Mouse (Mus musculus) splenic B cell, adult 2 months (primary cell): ENCODE measurements around the gene Cpeb3.
"Not testable (repeated sequence)": the region's sequence is repeated elsewhere in the genome, so short reads cannot be mapped to it uniquely, and the experiment has no call there.

Source experiments
- DNase-seq: peaks from one replicate; pipeline ENCODE4 v3.0.0-alpha.2; 2011; ENCODE audit warnings: low read depth, low spot score
- H3K27me3 ChIP-seq: 2 replicates; pipeline ENCODE4 v1.6.1; 2012; ENCODE audit warnings: mild to moderate bottlenecking, low read length, moderate library complexity, mixed read lengths; ENCODE audit not compliant: control insufficient read depth, poor library complexity, insufficient read depth, severe bottlenecking
- H3K36me3 ChIP-seq: 2 replicates; pipeline ENCODE4 v1.6.1; 2012; ENCODE audit warnings: mild to moderate bottlenecking, low read length, moderate library complexity, mixed read lengths; ENCODE audit not compliant: control insufficient read depth, poor library complexity, insufficient read depth, severe bottlenecking

Gene Cpeb3

DNA sequence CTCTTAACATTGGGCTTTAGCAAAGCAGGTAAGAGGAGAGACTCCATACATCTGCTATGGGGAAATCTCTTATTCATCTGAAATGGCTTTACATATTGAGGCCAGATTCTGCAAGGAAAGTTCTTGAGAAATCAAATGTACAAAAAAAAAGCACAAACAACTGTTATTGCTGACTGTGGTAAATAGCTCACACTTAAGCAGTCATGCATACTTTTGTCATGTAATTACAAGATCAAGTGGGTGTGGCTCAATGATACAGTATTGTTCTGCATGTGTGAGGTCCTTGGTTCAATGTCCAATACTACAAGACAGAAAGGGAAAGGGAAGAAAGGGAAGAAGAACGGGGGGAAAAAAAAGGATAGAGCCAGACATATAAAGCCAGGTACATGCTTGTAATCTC, 62.6 kb downstream of the Cpeb3 start:
- Histone ChIP-seq H3K27me3 (no peaks in the 10 kb centered on the region), H3K36me3 (no peaks in the 10 kb centered on the region)
- DNase-seq: no peak

DNA sequence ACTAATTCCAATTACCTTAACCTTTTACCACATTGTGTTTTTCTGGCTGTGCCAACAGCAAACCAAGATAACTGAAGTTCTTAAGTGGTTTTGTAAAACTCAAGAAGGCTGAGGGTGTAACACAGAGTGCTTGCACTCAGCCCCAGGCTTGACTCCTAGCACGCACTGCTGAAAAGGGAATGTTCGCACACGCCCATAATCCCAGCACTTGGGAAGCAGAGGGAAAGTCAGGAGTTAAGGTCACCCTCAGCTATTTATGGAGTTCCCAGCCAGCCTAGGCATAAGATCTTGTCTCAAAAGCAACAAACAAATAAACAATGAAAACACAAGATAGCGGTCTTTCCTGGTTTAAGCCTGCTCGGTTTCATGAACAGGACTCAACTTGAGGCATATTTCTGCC, 63.0 kb downstream of the Cpeb3 start:
- Histone ChIP-seq H3K27me3 (no peaks in the 10 kb centered on the region), H3K36me3 (no peaks in the 10 kb centered on the region)
- no peak for DNase-seq

DNA sequence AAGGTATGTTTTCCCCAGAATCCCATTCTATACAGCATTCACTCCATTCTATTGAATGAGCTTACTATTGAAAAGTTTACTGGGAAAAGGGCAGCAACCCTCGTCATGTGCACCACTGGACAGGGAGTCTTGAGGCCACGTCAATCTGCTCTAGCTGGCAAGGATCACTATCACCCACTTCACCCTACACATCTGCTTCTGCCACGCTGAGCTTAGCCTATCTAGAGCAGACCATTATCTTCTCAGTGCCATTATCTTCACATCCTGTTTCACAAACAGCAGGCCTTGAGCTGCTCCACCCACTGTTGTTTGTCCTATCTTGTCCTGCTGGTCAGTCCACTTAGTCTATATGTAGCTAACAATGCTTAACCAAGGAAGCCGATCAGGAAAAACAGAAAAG, 66.8 kb downstream of the Cpeb3 start:
- Histone ChIP-seq H3K27me3 (no peaks in the 10 kb centered on the region), H3K36me3 (no peaks in the 10 kb centered on the region)
- no peak for DNase-seq

DNA sequence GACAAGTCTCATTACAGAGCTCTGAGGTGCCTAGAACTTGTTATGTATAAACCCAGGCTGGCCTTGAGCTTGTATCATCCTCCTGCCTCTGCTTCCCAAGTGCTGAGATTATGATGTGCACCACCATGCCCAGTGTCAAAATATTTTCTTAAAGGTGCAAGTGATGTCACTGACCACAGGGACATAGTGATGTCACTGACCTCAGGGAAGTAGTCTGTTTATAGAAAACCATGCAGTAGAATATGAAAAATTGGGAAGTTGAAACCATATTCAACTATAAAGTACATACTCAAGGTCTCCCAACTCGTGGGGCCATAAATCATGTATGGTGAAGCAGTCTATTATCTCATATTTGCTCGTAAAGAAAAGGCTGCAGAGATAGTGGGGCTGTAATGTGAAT, 71.3 kb downstream of the Cpeb3 start:
- DNase-seq: no peak
- Histone ChIP-seq H3K36me3 (no peaks in the 10 kb centered on the region), H3K27me3 (no peaks in the 10 kb centered on the region)

DNA sequence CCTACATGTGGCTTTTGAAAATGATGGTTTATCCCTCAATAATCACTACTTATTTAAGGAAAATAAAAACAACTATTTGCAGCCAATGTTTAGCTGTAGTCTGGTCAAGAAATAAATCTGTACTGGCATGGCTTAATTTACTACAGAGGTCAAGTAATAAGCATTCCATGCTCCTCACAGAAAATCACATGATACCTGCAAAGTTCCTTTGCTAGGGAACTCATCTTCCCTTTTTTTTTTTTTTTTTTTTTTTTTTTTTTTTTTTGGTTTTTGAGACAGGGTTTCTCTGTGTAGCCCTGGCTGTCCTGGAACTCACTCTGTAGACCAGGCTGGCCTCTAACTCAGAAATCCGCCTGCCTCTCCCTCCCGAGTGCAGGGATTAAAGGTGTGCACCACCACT, 72.9 kb downstream of the Cpeb3 start:
- not testable (repeated sequence) for DNase-seq, H3K36me3 ChIP-seq, H3K27me3 ChIP-seq

DNA sequence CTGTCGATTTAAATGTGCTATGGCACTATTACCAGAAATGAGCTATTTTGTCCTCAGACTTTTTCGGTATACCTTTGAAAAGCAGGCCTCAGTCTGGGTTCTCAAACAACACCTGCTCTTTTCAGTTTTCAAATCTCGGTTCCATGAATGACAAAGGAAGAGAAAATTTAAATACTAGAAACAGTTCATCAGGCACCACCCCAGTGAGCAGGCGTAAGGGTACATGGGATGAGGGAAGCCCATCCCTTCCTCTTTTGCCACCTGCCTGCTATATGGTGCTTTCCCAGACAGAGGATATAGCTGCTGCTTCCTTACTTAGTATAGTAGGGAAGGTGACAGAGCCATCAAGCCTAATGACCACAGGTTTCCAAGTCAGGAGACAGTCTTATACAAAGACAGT, 74.7 kb downstream of the Cpeb3 start:
- no peaks in the 10 kb centered on the region for H3K36me3 ChIP-seq
- H3K27me3 ChIP-seq: no peaks in the 10 kb centered on the region
- DNase-seq: no peak

DNA sequence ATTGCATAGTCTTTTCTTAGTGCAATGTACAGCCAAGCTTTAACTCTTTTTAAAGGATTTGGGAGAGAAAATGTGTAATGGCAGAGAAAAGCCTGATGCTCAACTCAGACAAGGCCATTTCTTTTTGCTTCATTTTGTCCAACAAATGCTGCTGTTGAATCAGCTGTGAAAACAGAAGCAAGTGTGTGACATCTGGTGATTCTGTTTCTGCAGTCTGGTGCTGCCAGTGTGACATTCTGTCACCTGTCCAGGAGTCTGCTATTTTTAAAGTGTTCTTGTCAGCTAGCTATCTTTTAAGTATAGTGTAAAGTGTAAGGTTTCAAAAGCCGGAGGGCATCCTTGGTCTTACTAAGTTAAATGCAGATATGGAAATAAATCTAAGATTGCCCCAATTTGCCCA, 76.7 kb downstream of the Cpeb3 start:
- no peaks in the 10 kb centered on the region for H3K36me3 ChIP-seq
- no peaks in the 10 kb centered on the region for H3K27me3 ChIP-seq
- DNase-seq: no peak

DNA sequence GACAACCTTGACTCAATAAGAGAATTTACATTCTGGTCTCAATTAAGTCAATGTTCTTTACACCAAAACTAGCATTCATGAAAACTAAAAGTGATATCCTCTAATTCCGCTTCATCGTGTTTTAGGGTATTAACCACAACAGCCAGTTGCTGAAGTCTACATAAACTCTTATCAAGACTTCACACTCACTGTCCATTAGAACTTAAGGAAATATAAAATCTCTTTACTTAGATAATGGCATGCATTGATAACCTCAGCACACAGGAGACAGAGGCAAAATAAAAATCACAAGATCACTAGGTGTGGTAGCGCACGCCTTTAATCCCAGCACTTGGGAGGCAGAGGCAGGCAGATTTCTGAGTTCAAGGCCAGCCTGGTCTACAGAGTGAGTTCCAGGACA, 79.9 kb downstream of the Cpeb3 start:
- H3K27me3 ChIP-seq: no peaks in the 10 kb centered on the region
- DNase-seq: no peak

DNA sequence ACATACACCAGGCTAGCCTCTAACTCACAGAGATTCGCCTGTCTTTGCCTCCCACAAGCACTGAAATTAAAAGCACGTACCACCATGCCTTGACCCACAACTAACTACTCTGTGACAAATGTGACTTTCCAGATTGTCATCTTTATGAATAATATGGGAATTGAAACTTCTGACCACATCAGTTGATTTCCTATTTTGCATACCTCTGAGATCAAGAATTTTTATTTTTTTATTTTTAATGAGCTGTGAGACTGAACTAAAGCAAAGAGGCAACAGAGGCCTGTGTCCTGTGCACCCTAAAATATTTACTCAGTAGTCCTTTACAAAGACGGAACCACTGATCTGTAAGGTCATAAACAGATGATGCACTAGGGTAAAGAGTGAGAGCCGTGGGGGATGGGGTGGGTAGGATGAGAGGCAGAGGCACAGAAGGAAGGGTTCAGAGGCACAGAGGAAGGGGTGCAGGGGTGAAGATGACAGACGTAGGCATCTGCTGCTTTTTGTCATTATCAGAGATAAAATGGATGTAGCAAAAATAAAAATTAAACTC, 81.3 kb downstream of the Cpeb3 start:
- no peaks in the 10 kb centered on the region for H3K36me3 ChIP-seq
- no peaks in the 10 kb centered on the region for H3K27me3 ChIP-seq
- DNase-seq: no peak

More for the DNA sequence above, 79.9 kb downstream of the Cpeb3 start:
- no peaks in the 10 kb centered on the region for H3K36me3 ChIP-seq

DNA sequence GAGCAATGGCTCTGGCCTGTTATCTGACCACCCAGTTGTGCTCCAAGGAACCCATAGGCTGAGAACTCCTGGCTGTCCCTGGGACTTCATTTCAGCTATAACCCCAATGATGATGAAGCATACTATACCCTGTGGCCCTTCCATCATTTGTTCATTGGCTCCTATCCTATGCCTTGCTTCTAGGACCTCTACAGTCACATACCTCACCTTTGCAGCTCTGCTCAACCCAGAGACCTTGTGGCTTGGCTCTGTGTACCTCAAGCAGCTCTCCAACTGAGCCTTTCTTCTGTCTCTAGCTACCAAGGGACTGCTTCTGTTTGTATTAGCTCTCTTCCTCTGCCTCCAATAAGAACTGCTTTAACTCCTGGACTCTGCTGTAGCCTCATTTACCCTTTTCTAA, 83.4 kb downstream of the Cpeb3 start:
- H3K36me3 ChIP-seq: no peaks in the 10 kb centered on the region
- DNase-seq: no peak
- no peaks in the 10 kb centered on the region for H3K27me3 ChIP-seq

DNA sequence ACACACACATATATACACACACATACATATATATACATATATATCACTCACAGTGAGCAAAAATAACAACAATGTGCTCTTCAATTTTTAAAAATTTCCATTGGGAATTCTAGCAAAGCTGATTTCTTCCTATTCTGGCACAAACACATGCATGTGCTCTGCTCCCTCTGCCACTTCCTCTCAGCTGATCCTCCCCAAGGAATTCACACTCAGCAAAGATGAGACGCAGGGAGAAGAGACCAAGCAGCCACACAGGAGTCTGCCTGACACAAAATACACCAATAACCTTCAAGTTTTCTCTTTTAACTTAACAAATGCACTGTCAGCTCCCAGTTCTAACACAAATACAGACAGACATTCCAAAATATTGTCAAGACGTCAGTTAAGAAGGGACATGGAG, 89.1 kb downstream of the Cpeb3 start:
- H3K27me3 ChIP-seq: no peaks in the 10 kb centered on the region
- no peaks in the 10 kb centered on the region for H3K36me3 ChIP-seq
- no peak for DNase-seq

DNA sequence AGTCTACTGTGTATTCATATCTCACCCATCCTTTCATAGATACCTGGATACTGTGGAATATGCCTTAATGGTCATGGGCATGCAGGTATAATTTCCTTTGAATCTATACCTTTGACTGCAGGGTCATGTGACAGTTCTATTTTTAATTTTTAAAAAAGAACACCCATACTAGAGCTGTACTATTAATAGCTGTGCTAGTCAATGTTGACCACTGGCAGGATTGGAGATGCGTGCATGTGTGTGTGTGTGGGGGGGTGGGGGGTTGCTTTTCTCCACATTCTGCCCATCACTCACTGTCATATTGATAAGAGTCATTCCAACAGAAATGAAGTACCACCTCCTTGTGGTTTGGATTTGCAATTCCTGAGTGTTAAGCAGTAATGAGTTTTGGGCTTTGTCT, 92.6 kb downstream of the Cpeb3 start:
- Histone ChIP-seq H3K27me3 (no peaks in the 10 kb centered on the region), H3K36me3 (no peaks in the 10 kb centered on the region)
- DNase-seq: no peak

DNA sequence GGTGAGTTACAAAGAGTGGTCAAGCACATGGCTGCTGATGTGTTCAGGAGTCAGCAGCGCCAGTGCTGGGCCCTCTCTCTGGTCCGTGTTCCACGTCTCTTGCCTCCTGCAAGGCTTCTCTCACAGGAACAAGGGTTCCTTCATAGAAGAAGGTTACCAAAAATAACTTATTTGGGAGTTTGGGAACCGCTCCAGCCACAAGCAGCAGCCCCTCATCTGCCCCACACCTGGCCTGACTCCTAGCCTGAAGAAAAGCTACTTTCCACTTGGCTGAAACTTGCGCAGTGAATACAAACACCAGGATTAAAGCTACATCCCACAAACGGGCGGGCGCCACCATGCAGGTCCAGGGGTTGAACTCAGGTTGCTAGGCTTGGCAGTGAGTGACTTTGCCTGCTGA, 93.0 kb downstream of the Cpeb3 start:
- no peak for DNase-seq
- H3K27me3 ChIP-seq: no peaks in the 10 kb centered on the region
- no peaks in the 10 kb centered on the region for H3K36me3 ChIP-seq

DNA sequence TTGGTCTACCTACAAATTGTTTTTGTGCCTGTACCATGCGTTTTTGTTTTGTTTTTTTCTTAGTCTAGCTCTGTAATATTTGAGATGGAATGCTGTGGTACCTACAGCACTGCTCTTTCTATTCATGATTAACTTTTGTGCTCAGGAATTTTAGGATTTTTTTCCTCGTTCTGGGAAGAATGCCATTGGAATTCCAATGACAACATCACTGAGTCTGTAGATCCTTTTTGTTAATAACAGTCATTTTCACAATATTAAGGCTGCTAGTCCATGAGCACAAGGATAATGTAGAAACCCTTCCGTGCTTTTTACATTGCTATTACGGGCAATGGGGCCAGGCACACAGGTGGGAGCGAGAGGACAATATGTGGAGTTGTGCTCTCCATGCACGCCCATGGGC, 96.6 kb downstream of the Cpeb3 start:
- no peak for DNase-seq
- no peaks in the 10 kb centered on the region for H3K27me3 ChIP-seq
- H3K36me3 ChIP-seq: no peaks in the 10 kb centered on the region

DNA sequence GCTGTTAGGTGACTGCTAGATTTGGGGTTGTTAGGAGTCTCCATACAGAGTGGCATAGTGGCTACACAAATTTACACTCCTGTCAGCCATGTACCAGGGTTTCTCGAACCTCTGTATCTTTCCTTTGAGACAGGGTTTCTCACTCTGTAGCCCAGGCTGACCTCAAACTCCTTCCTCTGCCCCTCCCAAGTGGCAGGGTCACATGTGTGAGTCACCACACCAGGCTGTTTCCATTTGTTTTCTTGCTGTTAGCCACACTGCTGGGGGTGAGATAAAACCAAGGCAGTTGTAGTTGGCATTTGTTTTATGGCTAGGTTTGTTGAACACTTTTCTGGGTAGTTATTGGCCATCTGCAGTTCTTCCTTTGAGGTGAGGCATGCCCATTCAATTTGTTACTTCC, 97.9 kb downstream of the Cpeb3 start:
- peak; percentile 31 for DNase-seq
- Histone ChIP-seq H3K27me3 (no peaks in the 10 kb centered on the region), H3K36me3 (no peaks in the 10 kb centered on the region)

DNA sequence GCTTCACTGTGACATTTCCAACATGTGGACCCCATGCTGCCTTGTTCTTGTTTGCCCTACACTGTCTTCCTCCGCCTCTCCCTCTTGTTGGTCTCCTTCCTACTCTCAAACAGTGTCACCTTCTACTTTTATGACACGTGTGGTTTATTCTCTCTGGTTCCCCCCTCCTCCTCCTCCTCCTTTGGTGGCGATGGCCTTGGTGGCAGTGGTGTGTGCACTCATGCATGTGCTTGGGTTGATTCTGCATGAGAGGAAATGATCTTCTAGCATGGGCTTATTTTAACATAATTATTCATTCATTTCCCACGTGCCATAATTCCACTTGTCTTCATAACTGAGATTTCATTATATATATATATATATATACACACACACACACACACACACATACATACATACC, 98.5 kb downstream of the Cpeb3 start:
- Histone ChIP-seq H3K36me3 (no peaks in the 10 kb centered on the region), H3K27me3 (no peaks in the 10 kb centered on the region)
- peak; percentile 48 for DNase-seq
